Mouse (Mus musculus) forebrain, embryonic 16.5 days (tissue): ENCODE measurements around the gene Ccdc148. TPM values are rescaled to one million over a fixed set of nuclear protein-coding genes. Genes with fewer than 3 reads are reported as not detected.

Source experiments
- ATAC-seq: fragments of 200-750 bp; cut with Nextera tagmentation; 2 replicates; pipeline ENCODE4 v1.8.0; 2017; ENCODE audit warnings: mild to moderate bottlenecking, moderate library complexity
- H3K27ac ChIP-seq: fragments of 300-500 bp; sonication (generic); 2 replicates; pipeline ENCODE4 v1.5.1; 2014; ENCODE audit warnings: low read length, control low read depth
- H3K27me3 ChIP-seq: fragments of 300-500 bp; sonication (generic); replicated peaks from 2 replicates; pipeline ENCODE4 v1.6.1; 2014; ENCODE audit warnings: low read length; ENCODE audit not compliant: control insufficient read depth, insufficient read depth
- H3K36me3 ChIP-seq: fragments of 300-500 bp; sonication (generic); 2 replicates; pipeline ENCODE4 v1.6.1; 2014; ENCODE audit not compliant: control insufficient read depth, insufficient read depth
- H3K4me1 ChIP-seq: fragments of 300-500 bp; sonication (generic); replicated peaks from 2 replicates; pipeline ENCODE4 v1.6.1; 2014; ENCODE audit warnings: low read length; ENCODE audit not compliant: control insufficient read depth, insufficient read depth
- H3K4me2 ChIP-seq: fragments of 300-500 bp; sonication (generic); 2 replicates; pipeline ENCODE4 v1.6.1; 2014; ENCODE audit warnings: mild to moderate bottlenecking, low read length, control low read depth
- H3K4me3 ChIP-seq: fragments of 300-500 bp; sonication (generic); replicated peaks from 2 replicates; pipeline ENCODE4 v1.5.1; 2014; ENCODE audit warnings: mild to moderate bottlenecking, low read length, control low read depth
- H3K9ac ChIP-seq: fragments of 300-500 bp; sonication (generic); replicated peaks from 2 replicates; pipeline ENCODE4 v1.6.1; 2014; ENCODE audit warnings: low read depth, low read length, control low read depth
- H3K9me3 ChIP-seq: fragments of 300-500 bp; sonication (generic); 2 replicates; pipeline ENCODE4 v1.6.1; 2016; ENCODE audit warnings: low read length; ENCODE audit not compliant: control insufficient read depth
- WGBS: fragments of 180-500 bp; shearing (Covaris S2); extraction: QIAGEN DNeasy Blood & Tissue Kit; methylation state at CpG from one replicate; pipeline ENCODE4 v1.1.7; 2014; 5-methylcytosine and 5-hydroxymethylcytosine counted together
- polyA plus RNA-seq: library from polyadenylated mRNA; unstranded; fragments of >200 nt; fragmentation: Nextera tagmentation; extraction: Ambion mirVana; gene quantifications from 2 replicates; pipeline ENCODE4 v1.2.1, GENCODE M21; 2015

Ccdc148 gene
- polyA plus RNA-seq, result 4.6 and 5.8 TPM in 2 replicates

- under 1% methylated on average over 23 of the region's 37 CpGs for WGBS
Observed at GRCm38 (mm10) chr2:59160605-59160963, at the start of gene Ccdc148, which contains the start of gene Pkp4. Gene Ccdc148 (minus strand): TSS chr2:59160683. Gene Pkp4 (plus strand): TSS chr2:59160850.

GRCm38 (mm10) chr2:59208276-59208675 is 47.8 kb upstream of the Ccdc148 start:
- no peaks in the 10 kb centered on the region for H3K9me3 ChIP-seq
- H3K27ac ChIP-seq, result no peak overlapping the region
- H3K4me1 ChIP-seq, result peaks cover 6% of the 10 kb centered on the region; the same call in 1 of the 2 replicates
- 83% methylated on average over 9 of the region's 9 CpGs for WGBS
- H3K27me3 ChIP-seq, result no peaks in the 10 kb centered on the region
- no peaks in the 10 kb centered on the region for H3K36me3 ChIP-seq
- no peak for ATAC-seq
- H3K9ac ChIP-seq, result no peak overlapping the region
- H3K4me2 ChIP-seq, result no peak overlapping the region
- no peak overlapping the region for H3K4me3 ChIP-seq

More at GRCm38 (mm10) chr2:59160605-59160963, at the start of gene Ccdc148, which contains the start of gene Pkp4:
- peak within 1 kb of the TSS; percentile 90 for H3K4me3 ChIP-seq
- no peaks in the 10 kb centered on the region for H3K9me3 ChIP-seq
- H3K27ac ChIP-seq, result peak within 1 kb of the TSS; percentile 88
- peak within 1 kb of the TSS; percentile 78 for H3K4me2 ChIP-seq
- H3K4me1 ChIP-seq, result peaks cover 15% of the 10 kb centered on the region
- peak; percentile 99 for ATAC-seq
- peak within 1 kb of the TSS; percentile 76 for H3K9ac ChIP-seq
- no peaks in the 10 kb centered on the region for H3K36me3 ChIP-seq
- H3K27me3 ChIP-seq, result no peaks in the 10 kb centered on the region

- Histone ChIP-seq H3K4me3 (no peak overlapping the region), H3K27me3 (no peaks in the 10 kb centered on the region), H3K4me1 (peaks cover 6% of the 10 kb centered on the region; the same call in 1 of the 2 replicates), H3K4me2 (no peak overlapping the region), H3K9me3 (no peaks in the 10 kb centered on the region), H3K9ac (no peak overlapping the region), H3K36me3 (no peaks in the 10 kb centered on the region), H3K27ac (no peak overlapping the region)
- no peak for ATAC-seq
- WGBS, result 55% methylated on average over 5 of the region's 5 CpGs
Observed at GRCm38 (mm10) chr2:59207725-59208124, 47.2 kb upstream of the Ccdc148 start.

GRCm38 (mm10) chr2:59207240-59207639 is 46.8 kb upstream of the Ccdc148 start:
- ATAC-seq, result peak; percentile 11; the same call in 1 of the 2 replicates
- H3K27ac ChIP-seq, result no peak overlapping the region
- no peak overlapping the region for H3K4me2 ChIP-seq
- peaks cover 6% of the 10 kb centered on the region; the same call in 1 of the 2 replicates for H3K4me1 ChIP-seq
- no peaks in the 10 kb centered on the region for H3K36me3 ChIP-seq
- no peak overlapping the region for H3K9ac ChIP-seq
- H3K9me3 ChIP-seq, result no peaks in the 10 kb centered on the region
- 45% methylated on average over 4 of the region's 4 CpGs for WGBS
- H3K4me3 ChIP-seq, result no peak overlapping the region
- H3K27me3 ChIP-seq, result no peaks in the 10 kb centered on the region

GRCm38 (mm10) chr2:59206190-59206589 is 45.7 kb upstream of the Ccdc148 start:
- Histone ChIP-seq H3K27me3 (no peaks in the 10 kb centered on the region), H3K9ac (no peak overlapping the region), H3K4me3 (no peak overlapping the region), H3K27ac (no peak overlapping the region), H3K9me3 (no peaks in the 10 kb centered on the region), H3K4me2 (no peak overlapping the region), H3K36me3 (no peaks in the 10 kb centered on the region), H3K4me1 (peaks cover 6% of the 10 kb centered on the region; the same call in 1 of the 2 replicates)
- WGBS, result 97% methylated on average over 2 of the region's 2 CpGs
- ATAC-seq, result no peak

GRCm38 (mm10) chr2:59205092-59205491 is 44.6 kb upstream of the Ccdc148 start:
- Histone ChIP-seq H3K4me1 (peaks cover 6% of the 10 kb centered on the region; the same call in 1 of the 2 replicates), H3K9me3 (no peaks in the 10 kb centered on the region), H3K27me3 (no peaks in the 10 kb centered on the region), H3K4me3 (no peak overlapping the region), H3K27ac (no peak overlapping the region), H3K36me3 (no peaks in the 10 kb centered on the region), H3K4me2 (no peak overlapping the region), H3K9ac (no peak overlapping the region)
- 91% methylated on average over 9 of the region's 9 CpGs for WGBS
- ATAC-seq, result no peak

GRCm38 (mm10) chr2:59203627-59204425 is 43.3 kb upstream of the Ccdc148 start:
- Histone ChIP-seq H3K9me3 (no peaks in the 10 kb centered on the region), H3K9ac (no peak overlapping the region), H3K4me1 (peaks cover 6% of the 10 kb centered on the region; the same call in 1 of the 2 replicates), H3K27me3 (no peaks in the 10 kb centered on the region), H3K4me3 (no peak overlapping the region), H3K4me2 (no peak overlapping the region), H3K36me3 (no peaks in the 10 kb centered on the region), H3K27ac (no peak overlapping the region; the same call in 1 of the 2 replicates)
- WGBS, result 63% methylated on average over 3 of the region's 3 CpGs
- peak; percentile 43; the same call in 1 of the 2 replicates for ATAC-seq

GRCm38 (mm10) chr2:59202930-59203329 is 42.4 kb upstream of the Ccdc148 start:
- Histone ChIP-seq H3K27ac (no peak overlapping the region), H3K36me3 (no peaks in the 10 kb centered on the region), H3K9me3 (no peaks in the 10 kb centered on the region), H3K4me3 (no peak overlapping the region), H3K27me3 (no peaks in the 10 kb centered on the region), H3K4me1 (peaks cover 6% of the 10 kb centered on the region; the same call in 1 of the 2 replicates), H3K4me2 (no peak overlapping the region), H3K9ac (no peak overlapping the region)
- 82% methylated on average over 5 of the region's 5 CpGs for WGBS
- ATAC-seq, result no peak

GRCm38 (mm10) chr2:59200511-59200910 is 40.0 kb upstream of the Ccdc148 start:
- no peak overlapping the region for H3K4me2 ChIP-seq
- 58% methylated on average over 3 of the region's 3 CpGs for WGBS
- no peaks in the 10 kb centered on the region for H3K9me3 ChIP-seq
- H3K36me3 ChIP-seq, result no peaks in the 10 kb centered on the region
- no peak overlapping the region for H3K4me3 ChIP-seq
- ATAC-seq, result no peak
- no peaks in the 10 kb centered on the region for H3K27me3 ChIP-seq
- no peak overlapping the region for H3K27ac ChIP-seq
- H3K9ac ChIP-seq, result no peak overlapping the region
- H3K4me1 ChIP-seq, result peaks cover 3% of the 10 kb centered on the region; the same call in 1 of the 2 replicates
